Mouse (Mus musculus): Measurements from ENCODE around the gene Prss56.
A peak's percentile ranks its signal among the peaks of the same experiment; 100 is the strongest.

The Prss56 gene

GRCm38 (mm10) chr1:87183013-87183412 is at the start of gene Prss56:
Gene Prss56, plus strand, starts transcription at chr1:87183313.
- no peak for ATAC-seq (ENCODE audit: insufficient number of reproducible peaks, low FRiP score, low TSS enrichment)

- ATAC-seq (ENCODE audit: insufficient number of reproducible peaks, low FRiP score, low TSS enrichment), result no peak
These were observed 41.6 kb upstream of the Prss56 start for GRCm38 (mm10) chr1:87141550-87141949.

- ATAC-seq (ENCODE audit: insufficient number of reproducible peaks, low FRiP score, low TSS enrichment), result no peak
These were observed 40.7 kb upstream of the Prss56 start for GRCm38 (mm10) chr1:87142456-87142855.

GRCm38 (mm10) chr1:87143141-87143540 is 40.0 kb upstream of the Prss56 start:
- no peak for ATAC-seq (ENCODE audit: insufficient number of reproducible peaks, low FRiP score, low TSS enrichment)

GRCm38 (mm10) chr1:87149422-87149821 is 33.7 kb upstream of the Prss56 start:
- ATAC-seq (ENCODE audit: insufficient number of reproducible peaks, low FRiP score, low TSS enrichment), result no peak

GRCm38 (mm10) chr1:87151286-87151685 is 31.8 kb upstream of the Prss56 start:
- no peak for ATAC-seq (ENCODE audit: insufficient number of reproducible peaks, low FRiP score, low TSS enrichment)

GRCm38 (mm10) chr1:87153776-87154500 is 29.2 kb upstream of the Prss56 start:
- no peak for ATAC-seq (ENCODE audit: insufficient number of reproducible peaks, low FRiP score, low TSS enrichment)

GRCm38 (mm10) chr1:87154501-87155120 is 28.5 kb upstream of the Prss56 start:
- ATAC-seq (ENCODE audit: insufficient number of reproducible peaks, low FRiP score, low TSS enrichment), result no peak

- ATAC-seq (ENCODE audit: insufficient number of reproducible peaks, low FRiP score, low TSS enrichment), result no peak
These were observed 27.4 kb upstream of the Prss56 start for GRCm38 (mm10) chr1:87155531-87156198.

GRCm38 (mm10) chr1:87156199-87156587 is 26.9 kb upstream of the Prss56 start, which contains the start of gene Ecel1:
Gene Ecel1, minus strand, starts transcription at chr1:87156521.
- no peak for ATAC-seq (ENCODE audit: insufficient number of reproducible peaks, low FRiP score, low TSS enrichment)

- ATAC-seq (ENCODE audit: insufficient number of reproducible peaks, low FRiP score, low TSS enrichment), result no peak
These were observed 23.7 kb upstream of the Prss56 start for GRCm38 (mm10) chr1:87159396-87159795.

- no peak for ATAC-seq (ENCODE audit: insufficient number of reproducible peaks, low FRiP score, low TSS enrichment)
These were observed 18.8 kb upstream of the Prss56 start for GRCm38 (mm10) chr1:87164164-87164795.

- ATAC-seq (ENCODE audit: insufficient number of reproducible peaks, low FRiP score, low TSS enrichment), result no peak
These were observed 18.3 kb upstream of the Prss56 start for GRCm38 (mm10) chr1:87164796-87165184.

- no peak for ATAC-seq (ENCODE audit: insufficient number of reproducible peaks, low FRiP score, low TSS enrichment)
These were observed 12.7 kb upstream of the Prss56 start for GRCm38 (mm10) chr1:87170458-87170857.

- ATAC-seq (ENCODE audit: insufficient number of reproducible peaks, low FRiP score, low TSS enrichment), result no peak
These were observed 11.8 kb upstream of the Prss56 start for GRCm38 (mm10) chr1:87171312-87171711.

GRCm38 (mm10) chr1:87172316-87172715 is 10.8 kb upstream of the Prss56 start:
- no peak for ATAC-seq (ENCODE audit: insufficient number of reproducible peaks, low FRiP score, low TSS enrichment)

- peak; percentile 46; the same call in 1 of the 2 replicates for ATAC-seq (ENCODE audit: insufficient number of reproducible peaks, low FRiP score, low TSS enrichment)
These were observed 8.8 kb upstream of the Prss56 start for GRCm38 (mm10) chr1:87174006-87174955.

GRCm38 (mm10) chr1:87175852-87176292 is 7.2 kb upstream of the Prss56 start:
- no peak for ATAC-seq (ENCODE audit: insufficient number of reproducible peaks, low FRiP score, low TSS enrichment)

- ATAC-seq (ENCODE audit: insufficient number of reproducible peaks, low FRiP score, low TSS enrichment), result no peak
These were observed 2.2 kb upstream of the Prss56 start for GRCm38 (mm10) chr1:87180896-87181295.
